Mouse (Mus musculus) brain, embryonic 14.5 days (tissue): ENCODE measurements around the gene Smarca2. TPM values are rescaled to one million over a fixed set of nuclear protein-coding genes. Genes with fewer than 3 reads are reported as not detected.

Source experiments
- DNase-seq: peaks from one replicate; pipeline ENCODE4 v3.0.0-alpha.2; 2011; ENCODE audit warnings: low read depth
- CTCF ChIP-seq: fragments of 200-500 bp; IDR thresholded peaks from 2 replicates; pipeline ENCODE4 v1.5.1; 2012; ENCODE audit warnings: inconsistent platforms, mild to moderate bottlenecking, moderate library complexity, borderline replicate concordance; ENCODE audit not compliant: insufficient read depth, insufficient read length; ENCODE audit errors: extremely low read depth
- POLR2A ChIP-seq: fragments of 200-500 bp; IDR thresholded peaks from 2 replicates; pipeline ENCODE4 v1.6.1; 2012; ENCODE audit warnings: mild to moderate bottlenecking, inconsistent platforms, borderline replicate concordance; ENCODE audit not compliant: poor library complexity, insufficient read depth, insufficient read length, severe bottlenecking; ENCODE audit errors: extremely low read depth
- polyA plus RNA-seq: library from polyadenylated mRNA; depleted of rRNA; stranded (reverse); fragments of >200 nt; gene quantifications from 2 replicates; pipeline ENCODE4 v1.2.3, GENCODE M21; 2012

The Smarca2 gene
- polyA plus RNA-seq, 1 experiment: 100 TPM

DNA sequence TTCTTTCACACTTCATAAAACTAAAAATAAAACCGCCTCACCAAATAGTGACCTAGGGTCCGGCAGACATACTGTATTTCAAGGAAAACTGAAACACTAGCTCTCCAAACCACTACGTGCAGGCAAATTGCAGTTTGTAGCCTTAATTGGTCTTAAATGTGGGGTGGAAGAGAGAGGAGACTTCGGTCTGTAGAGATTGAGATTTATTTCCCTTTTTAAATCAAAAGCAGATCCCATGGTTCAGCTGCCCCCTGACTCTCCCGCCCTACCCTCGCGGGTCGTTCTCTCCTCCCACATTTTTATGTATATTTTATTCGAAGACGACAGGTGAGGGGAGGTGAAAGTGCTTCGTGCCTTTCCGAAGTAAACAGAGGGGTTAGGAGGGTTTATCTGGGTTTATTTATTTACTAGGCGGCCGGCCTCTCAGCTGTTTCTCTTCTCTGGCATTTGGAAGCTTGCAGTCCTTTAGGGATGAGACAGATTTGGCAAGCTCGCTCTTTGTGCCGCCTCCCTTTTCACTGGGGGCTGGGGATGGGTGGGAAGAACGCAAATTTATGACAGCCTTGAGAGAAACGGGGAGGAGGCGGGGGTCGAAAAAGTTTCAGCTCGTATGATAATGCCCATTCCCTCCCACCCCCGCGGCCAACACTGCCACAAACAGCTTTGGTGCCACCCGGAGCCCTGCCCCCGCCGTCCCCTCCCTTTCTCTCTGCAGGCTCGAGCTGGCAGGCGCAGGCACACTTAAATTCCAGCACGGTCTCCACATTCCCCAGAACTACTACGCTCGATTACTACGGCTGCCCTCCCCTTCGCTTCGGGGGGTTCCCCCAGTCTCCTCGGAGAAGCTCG is 720 bp upstream of the Smarca2 start:
- no peak for TF ChIP-seq CTCF
- no peak for TF ChIP-seq POLR2A
- DNase-seq: no peak

DNA sequence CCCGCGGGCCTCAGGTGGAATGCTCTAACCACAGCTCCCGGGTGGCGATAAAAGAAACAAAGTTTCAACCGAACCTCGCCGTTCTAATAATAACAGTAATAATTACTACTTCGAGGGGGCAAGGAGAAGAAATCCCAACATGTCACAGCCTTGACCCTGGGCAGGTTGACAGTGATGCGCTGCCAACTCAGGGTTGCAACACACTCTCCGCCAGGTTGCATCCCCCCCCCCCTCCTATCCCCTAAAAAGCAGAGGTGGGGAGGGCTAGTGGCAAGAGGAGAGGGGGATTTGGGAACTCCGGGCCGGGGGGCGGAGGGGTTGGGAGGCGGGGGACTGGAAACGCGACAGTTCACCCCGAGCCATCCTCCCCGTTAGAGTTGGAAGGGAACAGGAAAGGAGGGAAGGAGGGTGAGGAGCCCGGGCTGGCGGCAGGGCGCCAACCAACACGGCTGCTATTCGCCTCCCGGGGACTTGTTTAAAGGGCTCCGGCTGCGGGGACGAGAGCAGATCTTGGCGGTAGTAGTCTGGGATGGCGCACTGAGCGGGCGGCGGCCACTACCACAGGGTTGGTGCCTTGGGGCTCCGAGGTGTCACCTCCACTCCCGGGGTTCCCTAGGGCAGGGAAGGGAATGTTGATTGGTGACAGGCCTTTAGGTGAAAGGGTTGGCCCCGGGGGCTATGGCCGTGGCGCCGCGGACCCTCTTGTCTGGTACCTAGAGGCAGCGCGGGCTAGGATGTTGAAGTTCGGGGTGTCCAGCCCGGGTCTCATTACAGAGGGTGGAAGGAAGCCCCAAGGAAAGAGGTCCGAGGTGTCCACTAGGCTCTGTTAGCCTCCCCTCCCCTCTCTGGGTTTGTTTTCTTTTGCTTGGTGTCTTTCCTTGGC is 829 bp downstream of the Smarca2 start:
- TF ChIP-seq POLR2A: no peak
- TF ChIP-seq CTCF: no peak
- DNase-seq: peak; percentile 75

DNA sequence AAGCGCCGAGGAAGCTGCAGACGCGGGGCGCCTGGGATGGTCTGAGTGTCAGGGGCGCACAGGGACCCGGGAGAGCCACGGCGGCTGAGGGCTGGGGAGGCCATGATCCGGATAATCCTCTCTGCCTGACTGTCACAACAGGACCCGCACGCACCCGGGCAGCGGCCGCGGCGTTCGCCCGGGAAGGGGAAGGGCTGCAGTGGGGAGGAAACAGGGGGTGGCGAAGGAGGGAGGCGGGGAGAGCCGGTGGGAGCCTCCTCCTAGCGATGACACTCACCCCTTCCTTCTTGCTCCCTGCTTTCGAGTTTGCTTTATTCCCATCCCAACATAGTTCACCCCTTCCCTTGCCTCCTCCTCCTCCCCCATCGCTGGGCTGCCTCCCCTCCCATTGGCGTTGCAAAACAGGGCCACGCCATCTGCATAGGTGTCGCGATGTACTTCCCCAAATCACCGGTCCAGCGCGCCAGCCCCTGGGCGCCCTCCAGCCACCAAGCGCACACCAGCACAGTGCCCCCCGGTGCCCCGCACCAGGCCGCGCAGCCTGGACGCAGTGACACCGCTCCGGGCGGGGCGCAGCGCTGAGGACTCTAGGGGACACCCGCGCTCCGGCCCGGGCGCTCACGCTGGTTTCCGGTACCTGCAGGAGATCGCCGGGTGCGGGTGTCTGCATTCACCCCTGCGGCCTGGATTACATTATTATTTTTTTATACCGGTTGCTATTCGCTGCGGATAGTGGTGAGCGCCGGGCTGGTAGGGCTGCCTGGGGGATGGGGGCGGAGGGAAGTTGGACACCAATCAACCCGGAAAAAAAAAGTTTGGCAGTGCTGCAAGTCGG is 1.7 kb downstream of the Smarca2 start:
- peak; percentile 63 for DNase-seq
- TF ChIP-seq POLR2A (no peak), CTCF (peak; percentile 10; the same call in 1 of the 2 replicates)

GRCm38 (mm10) chr19:26607156-26607536 is 2.3 kb downstream of the Smarca2 start:
- DNase-seq: peak; percentile 71
- TF ChIP-seq CTCF: no peak
- TF ChIP-seq POLR2A: no peak

GRCm38 (mm10) chr19:26607551-26608433 is 2.9 kb downstream of the Smarca2 start:
- DNase-seq: peak; percentile 44

GRCm38 (mm10) chr19:26608434-26608812 is 3.6 kb downstream of the Smarca2 start:
- peak; percentile 68 for DNase-seq
- TF ChIP-seq POLR2A (no peak), CTCF (no peak)

More at GRCm38 (mm10) chr19:26607551-26608433, 2.9 kb downstream of the Smarca2 start:
- no peak for TF ChIP-seq CTCF
- no peak for TF ChIP-seq POLR2A

DNA sequence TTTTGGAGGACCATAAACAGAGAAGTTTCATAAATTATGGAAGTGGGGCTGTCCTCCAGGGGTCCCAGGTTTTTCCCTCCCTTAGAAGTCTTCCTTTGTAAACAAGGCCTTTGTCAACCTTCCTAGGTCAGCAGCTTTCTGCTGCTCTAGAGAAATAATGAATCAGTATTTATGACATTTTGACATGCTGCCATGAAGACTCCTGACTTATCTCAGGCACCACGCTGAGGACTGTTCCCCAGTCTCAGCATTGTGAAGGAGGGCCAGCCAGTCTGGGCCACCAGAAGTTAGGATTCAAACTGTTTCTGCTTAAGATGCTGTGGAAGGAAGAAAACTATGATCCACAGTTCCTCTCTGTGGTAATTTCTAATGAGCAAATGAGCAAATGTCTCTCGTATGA is 4.8 kb downstream of the Smarca2 start:
- no peak for TF ChIP-seq CTCF
- TF ChIP-seq POLR2A: no peak
- no peak for DNase-seq

DNA sequence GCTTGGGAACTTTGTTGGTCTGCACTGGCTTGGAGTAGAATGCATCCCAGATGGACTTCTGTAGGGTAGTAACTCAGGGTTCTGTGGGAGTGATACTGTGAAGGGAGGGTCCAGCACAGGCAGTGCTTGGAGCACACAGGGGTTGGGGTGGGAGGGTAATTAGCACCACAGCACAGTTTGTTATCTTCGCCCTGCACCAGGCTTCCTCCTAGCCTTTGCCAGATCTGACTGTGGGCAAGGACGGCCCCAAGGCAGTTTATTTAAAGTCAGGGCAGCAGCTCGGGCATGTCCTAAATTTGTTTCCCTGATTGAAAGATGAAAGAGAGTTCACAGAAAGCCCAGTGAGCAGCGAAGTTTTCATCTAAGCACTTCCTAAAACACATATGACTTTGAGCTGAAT is 8.1 kb downstream of the Smarca2 start:
- TF ChIP-seq POLR2A (no peak), CTCF (no peak)
- no peak for DNase-seq

DNA sequence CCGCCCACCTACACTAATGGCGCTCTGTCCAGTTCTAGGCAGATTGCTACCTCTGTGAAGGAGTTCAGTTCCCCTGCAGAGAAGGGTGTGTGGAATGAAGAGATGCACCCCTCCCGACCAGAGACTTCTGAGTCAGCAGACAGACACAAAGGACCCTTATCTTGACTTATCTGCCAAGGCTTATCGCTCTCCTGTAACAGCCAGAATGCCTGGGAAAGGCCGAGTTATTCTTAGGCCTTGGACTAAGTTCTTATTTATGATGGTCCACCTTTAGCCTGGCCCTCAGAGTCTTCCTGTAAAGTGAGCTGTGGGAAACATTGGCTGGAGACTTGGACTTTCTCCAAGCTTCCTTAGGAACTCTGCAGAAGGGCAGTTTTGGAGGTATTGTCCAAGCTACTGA is 8.8 kb downstream of the Smarca2 start:
- no peak for DNase-seq
- TF ChIP-seq CTCF (no peak), POLR2A (no peak)

- no peak for DNase-seq
- no peak for TF ChIP-seq POLR2A
- TF ChIP-seq CTCF: no peak
Measured at GRCm38 (mm10) chr19:26616271-26616670, 11.4 kb downstream of the Smarca2 start.
